Mouse (Mus musculus): ENCODE results near the gene Rtn4rl1. TPM values are rescaled to one million over a fixed set of nuclear protein-coding genes. Genes with fewer than 3 reads are reported as not detected.
A peak's percentile ranks its signal among the peaks of the same experiment; 100 is the strongest.

The Rtn4rl1 gene
- polyA plus RNA-seq, 1 experiment from 2014 or later = 10.2 TPM

DNA sequence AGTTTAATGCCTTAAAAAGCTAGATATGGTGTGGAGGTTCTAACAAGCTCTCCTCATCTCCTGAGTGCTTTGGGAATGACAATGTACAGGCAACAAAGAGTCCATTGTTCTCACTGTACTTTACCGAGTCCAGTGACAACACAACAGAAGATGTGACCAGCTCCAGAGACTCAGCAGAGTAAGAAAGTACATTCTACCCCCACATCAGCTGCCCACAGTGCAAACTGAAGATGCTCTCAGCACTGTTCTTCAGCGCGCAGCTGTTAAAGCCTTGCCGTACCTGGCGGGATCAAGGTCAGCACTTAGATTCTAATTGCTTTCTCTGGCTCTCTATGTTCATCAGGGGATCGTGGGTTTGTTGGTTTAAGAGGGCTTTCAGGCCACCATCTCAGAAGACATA lies 118.2 kb downstream of the Rtn4rl1 start:
- Histone ChIP-seq H3K27me3 (replicated peaks) (no peaks in the 10 kb centered on the region), H3K9me3 (no peaks in the 10 kb centered on the region), H3K4me1 (peaks cover 5% of the 10 kb centered on the region; the same call in 1 of the 2 replicates), H3K27ac (replicated peaks) (no peak overlapping the region), H3K4me3 (no peak overlapping the region), H3K4me2 (no peak overlapping the region), H3K9ac (no peak overlapping the region), H3K36me3 (peaks cover 94% of the 10 kb centered on the region)
- WGBS = 84% methylated on average over 6 of the region's 6 CpGs
- ATAC-seq (ENCODE audit: extremely low read depth, insufficient number of reproducible peaks, low FRiP score, low TSS enrichment) = no peak

GRCm38 (mm10) chr11:75313834-75314233 lies 120.3 kb downstream of the Rtn4rl1 start:
- Histone ChIP-seq H3K27me3 (replicated peaks) (no peaks in the 10 kb centered on the region), H3K4me3 (no peak overlapping the region), H3K4me1 (peaks cover 11% of the 10 kb centered on the region), H3K4me2 (no peak overlapping the region), H3K9ac (no peak overlapping the region), H3K36me3 (peaks cover 90% of the 10 kb centered on the region), H3K9me3 (no peaks in the 10 kb centered on the region), H3K27ac (replicated peaks) (no peak overlapping the region)
- WGBS = 76% methylated on average over 8 of the region's 8 CpGs
- no peak for ATAC-seq (ENCODE audit: extremely low read depth, insufficient number of reproducible peaks, low FRiP score, low TSS enrichment)

MicroRNA genes within 50 kb of the gene (microRNA counts, 519-probe panel; counts per million panel counts)
- microRNA mmu-miR-132 = 3,095 counts per million, percentile 67 among the panel's probes with 10 or more counts
- microRNA mmu-miR-212 = 209 counts per million, percentile 61 among the panel's probes with 10 or more counts

Small RNA genes within 50 kb of the gene (microRNA-seq; reads per million reads assigned to microRNA genes)
- gene Mir132 (194 reads per million, percentile 62 among the genes with 10 or more reads in this experiment), gene Mir212 (20.4 reads per million, percentile 35 among the genes with 10 or more reads in this experiment)

Other genes with a start within 250 kb of the Rtn4rl1 start
- gene Hic1, start 24.3 kb upstream of the Rtn4rl1 start, polyA plus RNA-seq (2015; fragmentation: Nextera tagmentation; extraction: Ambion mirVana) = 9.4 and 9.5 TPM in 2 replicates
- gene Ovca2, start 14.9 kb upstream of the Rtn4rl1 start, polyA plus RNA-seq (2015; fragmentation: Nextera tagmentation; extraction: Ambion mirVana) = 15.2 and 16.4 TPM in 2 replicates
- gene Dph1, start 2.5 kb upstream of the Rtn4rl1 start, polyA plus RNA-seq (2015; fragmentation: Nextera tagmentation; extraction: Ambion mirVana) = 19.3 and 21.3 TPM in 2 replicates
- 85.8 and 88.4 TPM in 2 replicates for gene Rpa1, start 154.5 kb downstream of the Rtn4rl1 start, polyA plus RNA-seq (2015; fragmentation: Nextera tagmentation; extraction: Ambion mirVana)
- 12.9 and 13.1 TPM in 2 replicates for gene Smyd4, start 154.7 kb downstream of the Rtn4rl1 start, polyA plus RNA-seq (2015; fragmentation: Nextera tagmentation; extraction: Ambion mirVana)
- gene Serpinf1, start 228.9 kb downstream of the Rtn4rl1 start, polyA plus RNA-seq (2015; fragmentation: Nextera tagmentation; extraction: Ambion mirVana) = 30.2 and 34.2 TPM in 2 replicates
- gene Serpinf2, start 245.8 kb downstream of the Rtn4rl1 start, polyA plus RNA-seq (2015; fragmentation: Nextera tagmentation; extraction: Ambion mirVana) = 1.5 and 14.5 TPM in 2 replicates

All from heart, embryonic 13.5 days (tissue).